Mouse (Mus musculus): ENCODE data around the gene Alms1. TPM values are rescaled to one million over a fixed set of nuclear protein-coding genes. Genes with fewer than 3 reads are reported as not detected.

Gene Alms1
- polyA plus RNA-seq (2012; ENCODE audit: low replicate concordance): 0.58 and 0.67 TPM in 2 replicates

GRCm38 (mm10) chr6:85587396-85588143 lies at the start of gene Alms1:
TSS of gene Alms1 (plus strand) at chr6:85587531.

GRCm38 (mm10) chr6:85713105-85713504 lies 125.8 kb downstream of the Alms1 start, which contains the start of gene Nat8f7:
TSS of gene Nat8f7 (minus strand) at chr6:85713205.

Other genes starting within 250 kb of the Alms1 start
- 6.7 and 11.6 TPM in 2 replicates for gene Rab11fip5, start 212.9 kb upstream of the Alms1 start, polyA plus RNA-seq (2012; ENCODE audit: low replicate concordance)
- gene Noto, start 163.6 kb upstream of the Alms1 start, polyA plus RNA-seq (2012; ENCODE audit: low replicate concordance): not detected in 2 replicates
- 6.8 and 28.1 TPM in 2 replicates for gene Smyd5, start 155.5 kb upstream of the Alms1 start, polyA plus RNA-seq (2012; ENCODE audit: low replicate concordance)
- gene Cct7, start 136.0 kb upstream of the Alms1 start, polyA plus RNA-seq (2012; ENCODE audit: low replicate concordance): 12.0 and 25.1 TPM in 2 replicates
- gene Pradc1, start 135.6 kb upstream of the Alms1 start, polyA plus RNA-seq (2012; ENCODE audit: low replicate concordance): 8.9 and 12.6 TPM in 2 replicates
- gene Fbxo41, start 84.5 kb upstream of the Alms1 start, polyA plus RNA-seq (2012; ENCODE audit: low replicate concordance): 0.06 and 0.15 TPM in 2 replicates
- gene Egr4, start 73.9 kb upstream of the Alms1 start, polyA plus RNA-seq (2012; ENCODE audit: low replicate concordance): 0.16 and 0.65 TPM in 2 replicates
- not detected in 2 replicates for gene Nat8f7, start 125.7 kb downstream of the Alms1 start, polyA plus RNA-seq (2012; ENCODE audit: low replicate concordance)
- gene Nat8f3, start 178.2 kb downstream of the Alms1 start, polyA plus RNA-seq (2012; ENCODE audit: low replicate concordance): not detected in 2 replicates
- gene Nat8f6, start 233.4 kb downstream of the Alms1 start, polyA plus RNA-seq (2012; ENCODE audit: low replicate concordance): 0.15 TPM in 1 of 2 replicates, not detected in the other
- gene Nat8f5, start 233.4 kb downstream of the Alms1 start, polyA plus RNA-seq (2012; ENCODE audit: low replicate concordance): not detected in 2 replicates
- gene Nat8, start 244.6 kb downstream of the Alms1 start, polyA plus RNA-seq (2012; ENCODE audit: low replicate concordance): not detected in 2 replicates

All from hematopoietic multipotent progenitor cell, adult 10-12 weeks (in vitro differentiated cells).